Mouse (Mus musculus) midbrain, embryonic 13.5 days (tissue): ENCODE measurements at regions not wholly inside any gene's neighbourhood (a gene's known extent, or its start where the extent isn't known, plus 50 kb on each side); places are given as distances from the start of the nearest gene placed in this dataset.

ENCODE experiments used
- ATAC-seq: fragments of 200-750 bp; cut with Nextera tagmentation; 2 replicates; pipeline ENCODE4 v1.8.0; 2017; ENCODE audit warnings: mild to moderate bottlenecking, moderate TSS enrichment, moderate library complexity
- H3K27ac ChIP-seq: fragments of 300-500 bp; sonication (generic); 2 replicates; pipeline ENCODE4 v1.5.1; 2015; ENCODE audit warnings: inconsistent platforms, mild to moderate bottlenecking, moderate library complexity
- H3K27me3 ChIP-seq: fragments of 300-500 bp; sonication (generic); 2 replicates; pipeline ENCODE4 v1.6.1; 2015; ENCODE audit warnings: mild to moderate bottlenecking, inconsistent platforms
- H3K36me3 ChIP-seq: fragments of 300-500 bp; sonication (generic); 2 replicates; pipeline ENCODE4 v1.6.1; 2015; ENCODE audit warnings: mild to moderate bottlenecking, inconsistent platforms
- H3K4me1 ChIP-seq: fragments of 300-500 bp; sonication (generic); replicated peaks from 2 replicates; pipeline ENCODE4 v1.6.1; 2015; ENCODE audit warnings: inconsistent platforms
- H3K4me2 ChIP-seq: fragments of 300-500 bp; sonication (generic); replicated peaks from 2 replicates; pipeline ENCODE4 v1.6.1; 2015; ENCODE audit warnings: moderate library complexity, mild to moderate bottlenecking, inconsistent platforms
- H3K4me3 ChIP-seq: fragments of 300-500 bp; sonication (generic); replicated peaks from 2 replicates; pipeline ENCODE4 v1.5.1; 2015; ENCODE audit warnings: mild to moderate bottlenecking, inconsistent platforms
- H3K9ac ChIP-seq: fragments of 300-500 bp; sonication (generic); replicated peaks from 2 replicates; pipeline ENCODE4 v1.6.1; 2015; ENCODE audit warnings: mild to moderate bottlenecking, inconsistent platforms
- H3K9me3 ChIP-seq: fragments of 300-500 bp; sonication (generic); 2 replicates; pipeline ENCODE4 v1.6.1; 2016; ENCODE audit warnings: mild to moderate bottlenecking, inconsistent platforms
- WGBS: fragments of 180-500 bp; shearing (Covaris S2); methylation state at CpG from one replicate; pipeline ENCODE4 v1.1.7; 2015; 5-methylcytosine and 5-hydroxymethylcytosine counted together

DNA sequence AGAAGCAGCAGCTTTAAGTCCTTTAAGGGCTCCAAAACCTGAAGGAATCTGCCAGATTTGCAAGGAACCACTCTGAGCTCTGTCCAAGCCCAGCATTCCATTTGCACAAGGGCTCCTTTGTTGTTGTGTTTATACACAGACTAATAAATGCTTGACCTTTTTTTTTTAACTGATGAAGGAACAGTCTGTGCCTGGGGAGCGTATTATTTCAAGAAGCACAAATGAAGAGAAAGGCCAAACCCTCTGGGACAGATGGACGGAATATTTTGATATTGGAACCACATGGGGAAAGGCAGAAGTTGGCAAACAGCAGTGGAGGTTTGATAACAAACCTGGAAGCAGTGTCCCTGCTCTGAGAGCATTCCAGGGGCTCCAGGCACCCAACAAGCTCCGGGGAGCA is 125.3 kb upstream of the Jade1 start:
- WGBS, result 62% methylated on average over 3 of the region's 3 CpGs
- no peaks in the 10 kb centered on the region for H3K36me3 ChIP-seq
- no peak overlapping the region for H3K4me2 ChIP-seq
- no peak overlapping the region for H3K27ac ChIP-seq
- H3K9ac ChIP-seq, result no peak overlapping the region
- no peak for ATAC-seq
- no peaks in the 10 kb centered on the region for H3K4me1 ChIP-seq
- H3K4me3 ChIP-seq, result no peak overlapping the region
- H3K27me3 ChIP-seq, result no peaks in the 10 kb centered on the region
- H3K9me3 ChIP-seq, result no peaks in the 10 kb centered on the region

GRCm38 (mm10) chr3:41426946-41427345 is 128.6 kb upstream of the Jade1 start:
- peaks cover 7% of the 10 kb centered on the region; the same call in 1 of the 2 replicates for H3K4me1 ChIP-seq
- 82% methylated on average over 3 of the region's 3 CpGs for WGBS

GRCm38 (mm10) chr3:41425863-41426262 is 129.7 kb upstream of the Jade1 start:
- Histone ChIP-seq H3K27ac (no peak overlapping the region), H3K4me1 (peaks cover 7% of the 10 kb centered on the region; the same call in 1 of the 2 replicates), H3K4me2 (no peak overlapping the region), H3K36me3 (no peaks in the 10 kb centered on the region), H3K9me3 (no peaks in the 10 kb centered on the region), H3K4me3 (no peak overlapping the region), H3K27me3 (0 out of 2 replicates have a peak, but pooled peaks cover 4% of the 10 kb centered on the region), H3K9ac (no peak overlapping the region)
- WGBS, result 94% methylated on average over 8 of the region's 8 CpGs
- ATAC-seq, result no peak

More at GRCm38 (mm10) chr3:41426946-41427345, 128.6 kb upstream of the Jade1 start:
- Histone ChIP-seq H3K27ac (no peak overlapping the region), H3K27me3 (0 out of 2 replicates have a peak, but pooled peaks cover 4% of the 10 kb centered on the region), H3K9ac (no peak overlapping the region), H3K36me3 (no peaks in the 10 kb centered on the region), H3K9me3 (no peaks in the 10 kb centered on the region), H3K4me2 (no peak overlapping the region), H3K4me3 (no peak overlapping the region)
- no peak for ATAC-seq

DNA sequence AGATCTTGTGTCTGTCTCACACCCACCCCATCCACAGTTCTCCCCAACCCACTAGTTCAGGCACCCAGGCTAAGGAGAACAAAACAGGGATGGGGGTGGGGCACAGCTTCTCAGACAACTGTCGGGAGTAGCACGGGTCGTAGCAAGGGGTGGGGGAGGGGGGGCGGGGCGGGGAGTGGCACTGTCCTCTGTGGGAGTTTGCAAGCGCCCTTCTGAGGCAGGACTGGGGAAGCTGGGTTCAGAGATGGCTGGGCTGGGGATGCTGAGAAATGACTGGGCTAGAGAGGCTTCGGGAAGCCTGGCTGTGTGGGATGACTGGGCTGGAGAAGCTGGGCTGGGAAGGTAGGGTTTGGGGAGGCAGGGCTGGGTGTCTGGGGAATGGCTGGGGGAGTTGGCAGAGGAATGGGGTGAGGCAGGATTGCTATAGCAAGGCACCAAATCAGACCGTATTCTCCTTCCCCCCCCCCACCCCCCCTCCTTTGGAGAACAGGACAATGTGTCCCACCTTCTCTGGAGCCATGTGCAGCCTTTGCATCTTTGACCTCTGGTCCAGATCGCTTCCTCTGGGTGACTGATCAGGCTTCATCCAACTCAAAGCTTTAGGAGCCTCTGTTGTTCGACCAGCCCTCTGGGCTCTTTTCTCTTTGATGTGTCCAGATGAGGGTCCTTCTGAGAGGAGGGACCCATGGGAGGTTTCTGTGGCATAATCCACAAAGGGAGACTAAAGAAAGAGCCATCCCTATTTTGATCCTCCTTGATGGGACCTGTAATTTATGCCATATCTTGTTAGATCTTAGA is 131.2 kb upstream of the Jade1 start:
- H3K4me3 ChIP-seq, result no peak overlapping the region
- no peaks in the 10 kb centered on the region for H3K9me3 ChIP-seq
- H3K27me3 ChIP-seq, result 0 out of 2 replicates have a peak, but pooled peaks cover 4% of the 10 kb centered on the region
- no peaks in the 10 kb centered on the region for H3K36me3 ChIP-seq
- peaks cover 7% of the 10 kb centered on the region; the same call in 1 of the 2 replicates for H3K4me1 ChIP-seq
- H3K9ac ChIP-seq, result no peak overlapping the region
- no peak overlapping the region for H3K27ac ChIP-seq
- ATAC-seq, result 0 out of 2 replicates have a peak, but pooled peaks have one; percentile 43
- WGBS, result 13% methylated on average over 10 of the region's 10 CpGs
- no peak overlapping the region for H3K4me2 ChIP-seq

GRCm38 (mm10) chr3:41423630-41424029 is 131.9 kb upstream of the Jade1 start:
- Histone ChIP-seq H3K4me3 (no peak overlapping the region), H3K27ac (no peak overlapping the region), H3K9me3 (no peaks in the 10 kb centered on the region), H3K27me3 (0 out of 2 replicates have a peak, but pooled peaks cover 4% of the 10 kb centered on the region), H3K4me1 (peaks cover 7% of the 10 kb centered on the region; the same call in 1 of the 2 replicates), H3K9ac (no peak overlapping the region), H3K4me2 (no peak overlapping the region), H3K36me3 (no peaks in the 10 kb centered on the region)
- ATAC-seq, result peak; percentile 56; the same call in 1 of the 2 replicates
- 69% methylated on average over 5 of the region's 5 CpGs for WGBS

GRCm38 (mm10) chr3:41422615-41423579 is 132.6 kb upstream of the Jade1 start:
- no peak for ATAC-seq
- WGBS, result 31% methylated on average over 14 of the region's 14 CpGs
- Histone ChIP-seq H3K27ac (no peak overlapping the region), H3K9ac (no peak overlapping the region), H3K4me2 (no peak overlapping the region), H3K36me3 (no peaks in the 10 kb centered on the region), H3K4me1 (peaks cover 7% of the 10 kb centered on the region; the same call in 1 of the 2 replicates), H3K27me3 (0 out of 2 replicates have a peak, but pooled peaks cover 4% of the 10 kb centered on the region), H3K4me3 (no peak overlapping the region), H3K9me3 (no peaks in the 10 kb centered on the region)

DNA sequence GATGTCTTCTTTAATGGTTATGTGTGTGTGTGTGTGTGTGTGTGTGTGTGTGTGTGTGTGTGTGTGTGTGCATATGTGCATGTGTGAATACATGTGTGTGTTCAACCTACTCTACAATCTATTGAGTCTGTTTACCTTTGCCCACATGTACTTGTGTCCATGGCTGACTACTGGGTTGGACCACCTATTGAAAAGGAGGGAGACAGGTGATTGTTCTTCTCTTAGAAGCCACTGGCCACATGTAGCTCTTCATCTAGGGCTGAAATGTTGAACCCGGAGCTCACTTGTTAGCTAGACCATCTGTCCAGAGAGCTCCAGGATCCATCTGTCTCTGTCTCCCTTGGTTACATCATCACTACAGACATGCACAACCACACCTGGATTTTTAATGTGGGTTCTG is 141.8 kb upstream of the Jade1 start:
- ATAC-seq, result no peak
- H3K36me3 ChIP-seq, result no peaks in the 10 kb centered on the region

DNA sequence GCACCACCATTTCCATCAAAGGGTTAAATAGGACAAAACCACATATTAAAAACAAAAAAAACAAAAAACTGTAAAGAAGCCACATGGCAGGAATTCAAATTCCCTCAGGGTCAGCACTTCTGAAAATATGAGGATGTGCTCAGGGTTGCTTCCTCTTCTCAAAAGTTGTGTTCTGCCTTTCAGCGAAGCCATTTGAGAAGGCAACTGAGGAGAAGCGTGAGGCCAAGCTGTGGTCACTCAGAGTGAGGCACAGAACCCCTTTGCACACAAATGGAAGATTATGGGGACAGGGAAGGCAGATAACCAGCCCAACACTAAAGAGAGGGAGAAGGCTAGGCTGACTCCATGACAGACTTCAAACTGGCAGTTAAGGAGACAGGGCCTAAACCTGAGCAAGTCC is 142.8 kb upstream of the Jade1 start:
- Histone ChIP-seq H3K27me3 (peaks cover 9% of the 10 kb centered on the region), H3K9me3 (no peaks in the 10 kb centered on the region), H3K4me3 (no peak overlapping the region), H3K36me3 (no peaks in the 10 kb centered on the region), H3K4me2 (no peak overlapping the region), H3K9ac (no peak overlapping the region), H3K4me1 (peaks cover 12% of the 10 kb centered on the region), H3K27ac (no peak overlapping the region)
- WGBS, result 92% methylated on average over 2 of the region's 2 CpGs
- ATAC-seq, result no peak

More for the DNA sequence above, 141.8 kb upstream of the Jade1 start:
- no peak overlapping the region for H3K9ac ChIP-seq
- no peak overlapping the region for H3K4me3 ChIP-seq
- no peak overlapping the region for H3K27ac ChIP-seq
- H3K9me3 ChIP-seq, result no peaks in the 10 kb centered on the region
- peaks cover 9% of the 10 kb centered on the region for H3K27me3 ChIP-seq
- WGBS, result 100% methylated on average over 1 of the region's 1 CpGs
- H3K4me1 ChIP-seq, result peaks cover 9% of the 10 kb centered on the region
- no peak overlapping the region for H3K4me2 ChIP-seq

- H3K9me3 ChIP-seq, result no peaks in the 10 kb centered on the region
- no peaks in the 10 kb centered on the region for H3K36me3 ChIP-seq
- peak; percentile 87 for ATAC-seq
- 8% methylated on average over 15 of the region's 15 CpGs for WGBS
- peak overlapping the region; percentile 63 for H3K9ac ChIP-seq
- H3K4me2 ChIP-seq, result peak overlapping the region; percentile 67
- peak overlapping the region; percentile 74 for H3K27ac ChIP-seq
- peaks cover 6% of the 10 kb centered on the region; the same call in 1 of the 2 replicates for H3K27me3 ChIP-seq
- H3K4me3 ChIP-seq, result peak overlapping the region; percentile 52
- peaks cover 15% of the 10 kb centered on the region for H3K4me1 ChIP-seq
Observed at GRCm38 (mm10) chr3:41408821-41409737, 146.5 kb upstream of the Jade1 start.

DNA sequence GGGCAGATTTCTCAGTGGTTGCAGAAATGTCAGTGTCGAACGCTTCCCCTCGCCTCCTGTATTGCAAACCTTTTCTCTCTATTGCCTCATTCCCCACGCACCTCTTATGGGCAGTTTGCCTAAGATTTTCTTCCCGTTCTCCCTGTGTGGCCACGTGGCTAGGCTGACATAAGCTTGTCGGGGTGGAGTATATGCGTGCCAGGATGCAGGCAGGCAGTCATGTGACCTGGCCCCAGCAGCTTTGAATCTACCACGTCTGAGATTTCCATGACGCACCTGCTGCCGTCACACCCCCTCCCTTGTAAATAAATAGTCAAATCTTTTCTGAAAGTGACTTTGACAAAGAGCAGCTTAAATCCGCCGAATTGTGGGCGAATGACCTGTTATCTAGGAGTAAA is 147.1 kb upstream of the Jade1 start:
- Histone ChIP-seq H3K27ac (peak overlapping the region; percentile 74), H3K4me1 (peaks cover 15% of the 10 kb centered on the region), H3K36me3 (no peaks in the 10 kb centered on the region), H3K27me3 (peaks cover 6% of the 10 kb centered on the region; the same call in 1 of the 2 replicates), H3K4me2 (peak overlapping the region; percentile 67), H3K4me3 (peak overlapping the region; percentile 52), H3K9me3 (no peaks in the 10 kb centered on the region), H3K9ac (peak overlapping the region; percentile 63)
- 5% methylated on average over 14 of the region's 14 CpGs for WGBS
- ATAC-seq, result peak; percentile 96

GRCm38 (mm10) chr3:41407988-41408387 is 147.5 kb upstream of the Jade1 start:
- Histone ChIP-seq H3K4me1 (peaks cover 15% of the 10 kb centered on the region), H3K9ac (peak overlapping the region; percentile 63; the same call in 1 of the 2 replicates), H3K27ac (0 out of 2 replicates have a peak overlapping the region, but pooled peaks have one; percentile 74), H3K9me3 (no peaks in the 10 kb centered on the region), H3K27me3 (peaks cover 4% of the 10 kb centered on the region; the same call in 1 of the 2 replicates), H3K4me3 (peak overlapping the region; percentile 52), H3K36me3 (no peaks in the 10 kb centered on the region), H3K4me2 (peak overlapping the region; percentile 67)
- peak; percentile 64 for ATAC-seq
- 85% methylated on average over 9 of the region's 9 CpGs for WGBS
